Comparison of ENCODE assay signal across 8 mouse cellular contexts in genomic region chr10:81257158-81258039, GRCm38 (mm10). TPM values are rescaled to one million over a fixed set of nuclear protein-coding genes. Genes with fewer than 3 reads are reported as not detected.
A peak's percentile ranks its signal among the peaks of the same experiment; 100 is the strongest.
DNase-seq lines count a peak whose midpoint lies in the region; ATAC-seq and TF ChIP-seq lines count a peak whose summit lies in the region.

No protein-coding gene starts in this region.

- peak overlapping the region; percentile 83 for H3K4me2 ChIP-seq in hindbrain, postnatal 0 days (ENCODE audit: low read depth, low read length)
- H3K4me2 ChIP-seq in midbrain, embryonic 11.5 days = peak overlapping the region; percentile 77
- H3K4me2 ChIP-seq in stomach, embryonic 14.5 days (replicated peaks; ENCODE audit: low read depth, low read length) = peak overlapping the region; percentile 76

- H3K9me3 ChIP-seq in erythroblast, embryonic 14.5 days (ENCODE audit: control insufficient read depth, low read length) = peaks cover 10% of the 10 kb centered on the region
- no peaks in the 10 kb centered on the region for H3K9me3 ChIP-seq in hindbrain, postnatal 0 days (ENCODE audit: low read length)
- H3K9me3 ChIP-seq in midbrain, embryonic 11.5 days (ENCODE audit: control insufficient read depth, low read length) = no peaks in the 10 kb centered on the region
- H3K9me3 ChIP-seq in stomach, embryonic 14.5 days (ENCODE audit: control insufficient read depth, low read depth, low read length) = peaks cover 6% of the 10 kb centered on the region; the same call in 1 of the 2 replicates

- peaks cover 76% of the 10 kb centered on the region for H3K27me3 ChIP-seq in erythroblast, embryonic 14.5 days (ENCODE audit: control insufficient read depth)
- H3K27me3 ChIP-seq in hindbrain, postnatal 0 days (ENCODE audit: insufficient read depth, low read length) = no peaks in the 10 kb centered on the region
- H3K27me3 ChIP-seq in midbrain, embryonic 11.5 days (ENCODE audit: control insufficient read depth, insufficient read depth, low read length) = peaks cover 46% of the 10 kb centered on the region
- peaks cover 28% of the 10 kb centered on the region for H3K27me3 ChIP-seq in stomach, embryonic 14.5 days (ENCODE audit: control insufficient read depth, insufficient read depth, low read length)

- H3K4me3 ChIP-seq in erythroblast, embryonic 14.5 days (replicated peaks) = peak overlapping the region; percentile 19
- peak overlapping the region; percentile 54 for H3K4me3 ChIP-seq in hindbrain, postnatal 0 days (ENCODE audit: low read length)
- H3K4me3 ChIP-seq in midbrain, embryonic 11.5 days (ENCODE audit: low read depth, low read length) = peak overlapping the region; percentile 37
- H3K4me3 ChIP-seq in stomach, embryonic 14.5 days (ENCODE audit: low read depth, low read length) = peak overlapping the region; percentile 43

- H3K4me1 ChIP-seq in erythroblast, embryonic 14.5 days (ENCODE audit: control insufficient read depth) = peaks cover 2% of the 10 kb centered on the region; the same call in 1 of the 2 replicates
- H3K4me1 ChIP-seq in hindbrain, postnatal 0 days (ENCODE audit: insufficient read depth, low read length) = peaks cover 21% of the 10 kb centered on the region
- H3K4me1 ChIP-seq in midbrain, embryonic 11.5 days (ENCODE audit: control insufficient read depth, insufficient read depth, low read length) = peaks cover 15% of the 10 kb centered on the region
- H3K4me1 ChIP-seq in stomach, embryonic 14.5 days (ENCODE audit: control insufficient read depth, insufficient read depth, low read length) = peaks cover 8% of the 10 kb centered on the region; the same call in 1 of the 2 replicates

- DNase-seq in spleen, adult 18-20 months = peak; percentile 28 to 51
- DNase-seq in spleen, adult 12 weeks (ENCODE audit: low spot score) = no peak
- DNase-seq in hindbrain, postnatal 0 days (ENCODE audit: low spot score) = peak; percentile 56
- DNase-seq in midbrain, embryonic 11.5 days (ENCODE audit: low spot score, missing footprints) = peak; percentile 94
- DNase-seq in gastrocnemius, adult 18-20 months (ENCODE audit: low spot score) = no peak

- ATAC-seq in erythroblast, adult 5-6 weeks (replicated peaks; ENCODE audit: low FRiP score, poor library complexity, severe bottlenecking) = no peak
- ATAC-seq in hindbrain, postnatal 0 days = no peak
- 0 out of 2 replicates have a peak, but pooled peaks have one; percentile 5 for ATAC-seq in midbrain, embryonic 11.5 days (ENCODE audit: low FRiP score)
- ATAC-seq in stomach, embryonic 14.5 days (ENCODE audit: insufficient number of reproducible peaks, insufficient read depth, low FRiP score, low read depth) = no peak

- peak overlapping the region; percentile 57 for H3K9ac ChIP-seq in hindbrain, postnatal 0 days (replicated peaks; ENCODE audit: low read length)
- peak overlapping the region; percentile 52 for H3K9ac ChIP-seq in midbrain, embryonic 11.5 days (ENCODE audit: low read length)
- H3K9ac ChIP-seq in stomach, embryonic 14.5 days (replicated peaks; ENCODE audit: low read depth, low read length) = peak overlapping the region; percentile 28; the same call in 1 of the 2 replicates

- TF ChIP-seq CTCF in hindbrain, postnatal 0 days (IDR thresholded peaks at IDR 0.05; ENCODE audit: low read depth) = no peak

- peaks cover under 1% of the 10 kb centered on the region; the same call in 1 of the 2 replicates for H3K36me3 ChIP-seq in erythroblast, embryonic 14.5 days (ENCODE audit: control insufficient read depth)
- H3K36me3 ChIP-seq in hindbrain, postnatal 0 days (ENCODE audit: insufficient read depth, low read length) = no peaks in the 10 kb centered on the region
- no peaks in the 10 kb centered on the region for H3K36me3 ChIP-seq in midbrain, embryonic 11.5 days (ENCODE audit: control insufficient read depth, insufficient read depth, low read length)
- H3K36me3 ChIP-seq in stomach, embryonic 14.5 days (ENCODE audit: control insufficient read depth, insufficient read depth, low read length) = no peaks in the 10 kb centered on the region

- H3K27ac ChIP-seq in hindbrain, postnatal 0 days = no peak overlapping the region; the same call in 1 of the 2 replicates
- H3K27ac ChIP-seq in midbrain, embryonic 11.5 days (ENCODE audit: low read depth, low read length) = no peak overlapping the region
- H3K27ac ChIP-seq in stomach, embryonic 14.5 days (ENCODE audit: low read length) = no peak overlapping the region

- WGBS in hindbrain, postnatal 0 days = 2% methylated on average over 62 of the region's 62 CpGs
- 2% methylated on average over 61 of the region's 62 CpGs for WGBS in midbrain, embryonic 11.5 days
- 2% methylated on average over 61 of the region's 62 CpGs for WGBS in stomach, embryonic 14.5 days

RNA-seq across cellular contexts. Expression of gene Matk, which starts 4.7 kb away (rescaled TPM):
- 0.07 and 0.15 TPM in 2 replicates for polyA plus RNA-seq in erythroblast, embryonic 14.5 days (2012)
- 0.42 and 0.96 TPM in 2 replicates for total RNA-seq in erythroblast, adult 5-6 weeks (2015; ENCODE audit: low replicate concordance)
- 4.3 TPM in 2 replicates for total RNA-seq in erythroblast, adult 5-6 weeks (2017; ENCODE audit: low replicate concordance)
- 86.9 and 121 TPM in 2 replicates for total RNA-seq in hindbrain, postnatal 0 days (2014; rRNA removed)
- polyA plus RNA-seq in hindbrain, postnatal 0 days (2015; fragmentation: Nextera tagmentation; extraction: Ambion mirVana) = 82.3 and 82.7 TPM in 2 replicates
- polyA plus RNA-seq in midbrain, embryonic 11.5 days (2014; fragmentation: Nextera tagmentation; extraction: Ambion mirVana) = 2.5 and 2.7 TPM in 2 replicates
- polyA plus RNA-seq in stomach, embryonic 14.5 days (2014; fragmentation: Nextera tagmentation; extraction: Ambion mirVana) = 3.4 and 3.9 TPM in 2 replicates
- not detected for total RNA-seq in gastrocnemius, adult 18-20 months (2021)

RNA-seq across cellular contexts. Expression of gene Mrpl54, which starts 9.3 kb away (rescaled TPM):
- 43.8 and 44.0 TPM in 2 replicates for polyA plus RNA-seq in erythroblast, embryonic 14.5 days (2012)
- total RNA-seq in erythroblast, adult 5-6 weeks (2015; ENCODE audit: low replicate concordance) = 6.3 and 56.3 TPM in 2 replicates
- 23.1 and 36.6 TPM in 2 replicates for total RNA-seq in erythroblast, adult 5-6 weeks (2017; ENCODE audit: low replicate concordance)
- total RNA-seq in hindbrain, postnatal 0 days (2014; rRNA removed) = 106 and 113 TPM in 2 replicates
- 159 and 170 TPM in 2 replicates for polyA plus RNA-seq in hindbrain, postnatal 0 days (2015; fragmentation: Nextera tagmentation; extraction: Ambion mirVana)
- 198 and 205 TPM in 2 replicates for polyA plus RNA-seq in midbrain, embryonic 11.5 days (2014; fragmentation: Nextera tagmentation; extraction: Ambion mirVana)
- polyA plus RNA-seq in stomach, embryonic 14.5 days (2014; fragmentation: Nextera tagmentation; extraction: Ambion mirVana) = 223 and 246 TPM in 2 replicates
- total RNA-seq in gastrocnemius, adult 18-20 months (2021) = 100 to 1,000 TPM; 106 to 116 TPM

RNA-seq across cellular contexts. Expression of gene Apba3, which starts 9.4 kb away (rescaled TPM):
- polyA plus RNA-seq in erythroblast, embryonic 14.5 days (2012) = 4.6 and 5.7 TPM in 2 replicates
- 3.3 and 4.4 TPM in 2 replicates for total RNA-seq in erythroblast, adult 5-6 weeks (2015; ENCODE audit: low replicate concordance)
- total RNA-seq in erythroblast, adult 5-6 weeks (2017; ENCODE audit: low replicate concordance) = 4.3 and 10.8 TPM in 2 replicates
- 61.0 and 63.6 TPM in 2 replicates for total RNA-seq in hindbrain, postnatal 0 days (2014; rRNA removed)
- 24.0 and 27.6 TPM in 2 replicates for polyA plus RNA-seq in hindbrain, postnatal 0 days (2015; fragmentation: Nextera tagmentation; extraction: Ambion mirVana)
- polyA plus RNA-seq in midbrain, embryonic 11.5 days (2014; fragmentation: Nextera tagmentation; extraction: Ambion mirVana) = 25.4 and 31.2 TPM in 2 replicates
- polyA plus RNA-seq in stomach, embryonic 14.5 days (2014; fragmentation: Nextera tagmentation; extraction: Ambion mirVana) = 47.0 and 51.1 TPM in 2 replicates
- 100 to 1,000 TPM; 102 to 105 TPM for total RNA-seq in gastrocnemius, adult 18-20 months (2021)

RNA-seq across cellular contexts. Expression of gene Zfr2, which starts 24.4 kb away (rescaled TPM):
- polyA plus RNA-seq in erythroblast, embryonic 14.5 days (2012) = not detected in 2 replicates
- total RNA-seq in erythroblast, adult 5-6 weeks (2015; ENCODE audit: low replicate concordance) = not detected in 2 replicates
- total RNA-seq in erythroblast, adult 5-6 weeks (2017; ENCODE audit: low replicate concordance) = not detected in 2 replicates
- total RNA-seq in hindbrain, postnatal 0 days (2014; rRNA removed) = 64.1 and 89.3 TPM in 2 replicates
- polyA plus RNA-seq in hindbrain, postnatal 0 days (2015; fragmentation: Nextera tagmentation; extraction: Ambion mirVana) = 21.7 and 21.9 TPM in 2 replicates
- 3.0 and 3.8 TPM in 2 replicates for polyA plus RNA-seq in midbrain, embryonic 11.5 days (2014; fragmentation: Nextera tagmentation; extraction: Ambion mirVana)
- polyA plus RNA-seq in stomach, embryonic 14.5 days (2014; fragmentation: Nextera tagmentation; extraction: Ambion mirVana) = 9.2 and 10.8 TPM in 2 replicates
- 1 to 10 TPM; 1.9 to 2.7 TPM for total RNA-seq in gastrocnemius, adult 18-20 months (2021)

RNA-seq across cellular contexts. Expression of gene Atcay, which starts 26.8 kb away (rescaled TPM):
- polyA plus RNA-seq in erythroblast, embryonic 14.5 days (2012) = not detected in 2 replicates
- not detected in 2 replicates for total RNA-seq in erythroblast, adult 5-6 weeks (2015; ENCODE audit: low replicate concordance)
- total RNA-seq in erythroblast, adult 5-6 weeks (2017; ENCODE audit: low replicate concordance) = not detected in 2 replicates
- total RNA-seq in hindbrain, postnatal 0 days (2014; rRNA removed) = 169 and 197 TPM in 2 replicates
- 66.7 and 70.2 TPM in 2 replicates for polyA plus RNA-seq in hindbrain, postnatal 0 days (2015; fragmentation: Nextera tagmentation; extraction: Ambion mirVana)
- 21.2 and 22.2 TPM in 2 replicates for polyA plus RNA-seq in midbrain, embryonic 11.5 days (2014; fragmentation: Nextera tagmentation; extraction: Ambion mirVana)
- polyA plus RNA-seq in stomach, embryonic 14.5 days (2014; fragmentation: Nextera tagmentation; extraction: Ambion mirVana) = 1.9 and 2.2 TPM in 2 replicates
- total RNA-seq in gastrocnemius, adult 18-20 months (2021) = not detected

Comparison
In these comparisons a context has a peak if more than half of its experiments do, and no peak if none do; other contexts are left out.
1. DNase-seq: peak in spleen, adult 18-20 months (2 of 2), hindbrain, postnatal 0 days (single experiment) and midbrain, embryonic 11.5 days (single experiment); none in spleen, adult 12 weeks (single experiment) and gastrocnemius, adult 18-20 months (single experiment).
2. RNA of gene Matk, which starts 4.7 kb away (polyA plus RNA-seq): 82.3 to 82.7 TPM in hindbrain, postnatal 0 days; 3.4 to 3.9 TPM in stomach, embryonic 14.5 days, 2.5 to 2.7 TPM in midbrain, embryonic 11.5 days and 0.07 to 0.15 TPM in erythroblast, embryonic 14.5 days; every median in the first group is over 10 times any median in the second.
3. Peak in every context shown above with its lines, with median percentiles within 50 percentile points of each other: H3K4me3 ChIP-seq, H3K4me2 ChIP-seq and H3K9ac ChIP-seq.